Mouse (Mus musculus): Measurements from ENCODE around the gene Ttc19. TPM values are rescaled to one million over a fixed set of nuclear protein-coding genes. Genes with fewer than 3 reads are reported as not detected.
"Not testable (repeated sequence)": the region's sequence is repeated elsewhere in the genome, so short reads cannot be mapped to it uniquely, and the experiment has no call there.

Ttc19 gene
- polyA plus RNA-seq, 1 experiment = 29.5 TPM

DNA sequence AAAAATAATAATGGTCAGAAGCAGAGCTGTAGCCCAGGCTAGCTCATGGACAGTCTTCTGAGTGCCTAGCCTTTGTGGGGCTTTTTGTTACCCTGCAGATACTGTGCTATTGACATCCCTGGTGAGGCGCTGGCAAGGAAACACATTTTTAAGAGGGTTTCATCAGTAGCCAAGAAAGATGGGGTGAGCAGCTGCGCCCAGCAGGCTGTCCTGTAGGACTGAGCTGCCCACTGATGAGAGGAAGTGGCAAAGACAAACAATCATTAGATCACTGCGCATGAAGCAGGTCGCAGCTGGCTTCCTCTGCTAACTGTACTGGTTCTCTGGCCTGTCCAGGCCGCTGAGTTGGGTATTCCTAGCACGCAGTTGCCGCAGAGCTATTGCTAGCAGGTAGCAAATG, 17.7 kb upstream of the Ttc19 start:
- peak; percentile 58 for DNase-seq (ENCODE audit: low read depth)

DNA sequence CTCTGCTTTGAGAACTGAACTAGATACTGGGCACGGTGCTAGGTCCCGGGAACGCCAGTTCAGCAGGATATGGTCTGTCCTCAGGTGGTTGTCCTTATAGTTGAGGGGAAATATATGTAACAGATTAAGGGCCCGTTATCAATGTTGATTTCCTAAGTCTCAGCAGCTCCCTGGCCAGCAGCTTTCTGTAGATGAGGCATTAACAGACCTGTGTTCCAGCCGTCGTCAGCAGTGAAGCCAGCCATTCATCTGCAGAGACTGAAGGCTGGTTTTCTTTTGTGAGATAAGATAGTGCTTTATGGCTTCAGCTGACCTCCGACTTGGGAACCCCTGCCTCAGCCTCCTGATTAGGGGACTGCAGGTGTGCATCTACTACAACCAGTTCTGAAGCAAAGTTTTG, 17.3 kb upstream of the Ttc19 start:
- no peak for DNase-seq (ENCODE audit: low read depth)
- TF ChIP-seq CTCF (IDR thresholded peaks at IDR 0.05; ENCODE audit: borderline replicate concordance, extremely low read depth, insufficient read depth, insufficient read length) (no peak), POLR2A (IDR thresholded peaks at IDR 0.05; ENCODE audit: borderline replicate concordance, extremely low read depth, insufficient read depth, insufficient read length, poor library complexity, severe bottlenecking) (no peak)

More for the DNA sequence above, 17.7 kb upstream of the Ttc19 start:
- TF ChIP-seq CTCF (IDR thresholded peaks at IDR 0.05; ENCODE audit: borderline replicate concordance, extremely low read depth, insufficient read depth, insufficient read length) = no peak
- TF ChIP-seq POLR2A (IDR thresholded peaks at IDR 0.05; ENCODE audit: borderline replicate concordance, extremely low read depth, insufficient read depth, insufficient read length, poor library complexity, severe bottlenecking) = no peak

DNA sequence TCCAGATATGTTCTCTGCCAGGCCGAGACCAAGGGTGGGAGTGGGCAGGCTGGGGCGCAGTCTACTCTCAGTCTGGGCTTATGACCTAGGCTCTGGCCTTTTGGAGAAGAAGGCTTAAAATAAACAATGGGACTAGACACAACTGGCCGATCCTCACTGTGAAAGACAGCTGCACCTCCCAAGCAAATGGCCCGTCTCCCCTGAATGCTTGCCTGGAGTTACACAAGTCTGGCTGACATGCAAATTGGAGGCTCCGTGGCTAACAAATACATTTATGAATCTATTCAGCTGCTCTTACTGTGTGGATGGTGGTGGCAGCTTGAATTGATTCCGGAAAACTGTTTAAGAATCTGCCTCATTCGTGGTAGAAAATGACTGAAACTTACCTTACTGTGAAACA, 15.6 kb upstream of the Ttc19 start:
- TF ChIP-seq POLR2A (IDR thresholded peaks at IDR 0.05; ENCODE audit: borderline replicate concordance, extremely low read depth, insufficient read depth, insufficient read length, poor library complexity, severe bottlenecking) = no peak
- TF ChIP-seq CTCF (IDR thresholded peaks at IDR 0.05; ENCODE audit: borderline replicate concordance, extremely low read depth, insufficient read depth, insufficient read length) = no peak
- DNase-seq (ENCODE audit: low read depth) = peak; percentile 40

DNA sequence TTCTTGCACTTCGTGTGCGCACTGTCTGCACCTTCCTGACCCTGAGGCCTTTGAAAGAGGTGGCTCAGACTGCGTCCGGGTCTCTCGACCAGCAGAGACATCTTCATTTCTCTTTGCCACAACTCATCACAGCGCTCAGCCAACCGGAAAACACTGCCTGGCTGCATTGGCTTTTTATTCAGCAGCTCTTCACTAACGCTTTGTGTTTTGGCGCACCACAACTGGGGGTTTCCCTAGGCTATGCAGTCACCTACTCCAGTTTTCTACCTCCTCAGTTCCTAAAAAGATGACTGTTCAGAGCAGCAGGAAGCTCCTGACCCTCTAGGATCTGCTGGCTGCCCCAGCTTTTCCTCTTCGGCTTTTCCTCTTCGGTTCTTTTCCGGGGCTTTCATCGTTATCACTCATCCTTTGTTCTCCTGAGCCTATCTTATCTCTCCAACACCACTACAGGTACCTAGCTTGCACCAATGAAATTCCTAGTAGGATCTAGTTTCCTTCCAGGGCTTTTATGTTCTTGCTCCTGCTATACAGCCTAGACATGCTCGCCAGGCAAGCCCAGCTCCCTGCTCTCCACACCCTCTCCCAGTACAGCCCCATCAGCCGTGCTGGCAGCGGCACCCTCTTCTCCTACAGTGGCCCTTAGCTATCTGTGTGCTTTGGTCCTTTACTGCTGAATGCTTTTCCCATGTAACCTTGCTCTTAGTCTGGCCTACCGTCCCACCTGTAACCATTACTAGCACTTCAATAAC, 14.6 kb upstream of the Ttc19 start:
- no peak for TF ChIP-seq POLR2A (IDR thresholded peaks at IDR 0.05; ENCODE audit: borderline replicate concordance, extremely low read depth, insufficient read depth, insufficient read length, poor library complexity, severe bottlenecking)
- TF ChIP-seq CTCF (IDR thresholded peaks at IDR 0.05; ENCODE audit: borderline replicate concordance, extremely low read depth, insufficient read depth, insufficient read length) = no peak
- DNase-seq (ENCODE audit: low read depth) = peak; percentile 44

DNA sequence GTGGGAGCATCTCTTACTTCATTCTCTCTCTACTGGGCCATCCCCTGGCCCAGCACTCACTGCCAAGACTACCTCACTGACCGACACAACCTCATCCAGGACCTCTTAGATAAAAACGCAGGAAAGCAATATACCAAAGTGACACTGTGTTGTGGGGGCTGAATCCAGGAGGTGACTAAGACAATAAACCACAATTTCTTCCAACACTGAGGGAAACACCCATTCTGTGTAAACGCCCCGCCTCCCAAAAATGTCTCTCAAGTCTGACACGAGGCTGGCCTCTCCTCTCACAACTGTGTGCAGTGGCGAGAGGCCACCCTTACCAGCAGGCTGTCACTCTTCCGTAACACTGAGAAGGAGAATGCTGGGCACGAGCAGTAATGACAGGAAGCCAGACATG, 12.9 kb upstream of the Ttc19 start:
- DNase-seq (ENCODE audit: low read depth) = no peak
- TF ChIP-seq CTCF (IDR thresholded peaks at IDR 0.05; ENCODE audit: borderline replicate concordance, extremely low read depth, insufficient read depth, insufficient read length) (no peak), POLR2A (IDR thresholded peaks at IDR 0.05; ENCODE audit: borderline replicate concordance, extremely low read depth, insufficient read depth, insufficient read length, poor library complexity, severe bottlenecking) (no peak)

DNA sequence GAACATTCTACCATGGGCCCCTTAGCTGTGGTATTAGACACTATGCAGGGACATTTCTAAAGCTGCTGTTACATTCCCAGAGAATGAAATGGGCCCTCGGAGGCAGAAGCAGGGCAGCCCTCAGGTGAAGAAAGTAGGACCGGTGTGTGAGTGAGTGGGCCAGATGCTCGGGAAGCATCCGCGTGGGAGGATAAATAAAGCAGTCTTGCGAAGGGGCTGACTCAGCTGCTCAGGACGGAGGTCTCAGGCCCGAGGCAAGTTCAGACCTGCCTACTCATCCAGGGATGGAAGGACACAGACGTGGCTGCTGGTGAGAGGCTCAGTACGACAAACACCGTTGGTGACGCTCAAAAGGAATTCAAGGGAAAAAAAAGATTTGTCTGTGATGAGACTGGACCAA, 12.2 kb upstream of the Ttc19 start:
- no peak for DNase-seq (ENCODE audit: low read depth)
- TF ChIP-seq CTCF (IDR thresholded peaks at IDR 0.05; ENCODE audit: borderline replicate concordance, extremely low read depth, insufficient read depth, insufficient read length) = no peak
- TF ChIP-seq POLR2A (IDR thresholded peaks at IDR 0.05; ENCODE audit: borderline replicate concordance, extremely low read depth, insufficient read depth, insufficient read length, poor library complexity, severe bottlenecking) = no peak

DNA sequence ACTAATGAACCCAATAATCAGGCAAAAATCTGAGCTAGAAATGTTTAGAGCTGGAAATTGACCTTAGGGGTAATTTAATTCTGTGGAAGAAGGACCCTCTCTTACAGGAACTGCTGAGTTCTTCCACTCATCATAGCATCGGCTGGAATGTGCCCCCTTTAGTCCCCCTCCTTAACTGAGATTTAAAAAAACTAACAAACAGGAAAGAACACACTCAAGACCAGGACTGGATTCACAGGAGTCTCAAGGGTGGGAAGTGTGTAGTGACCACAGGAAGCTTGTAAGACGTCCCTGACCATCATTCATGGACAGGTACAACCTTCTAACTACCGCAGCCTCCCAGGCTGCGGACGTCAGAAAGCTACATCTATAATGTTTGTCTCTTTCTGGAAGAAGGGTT, 10.4 kb upstream of the Ttc19 start:
- no peak for TF ChIP-seq CTCF (IDR thresholded peaks at IDR 0.05; ENCODE audit: borderline replicate concordance, extremely low read depth, insufficient read depth, insufficient read length)
- no peak for TF ChIP-seq POLR2A (IDR thresholded peaks at IDR 0.05; ENCODE audit: borderline replicate concordance, extremely low read depth, insufficient read depth, insufficient read length, poor library complexity, severe bottlenecking)
- DNase-seq (ENCODE audit: low read depth) = no peak

DNA sequence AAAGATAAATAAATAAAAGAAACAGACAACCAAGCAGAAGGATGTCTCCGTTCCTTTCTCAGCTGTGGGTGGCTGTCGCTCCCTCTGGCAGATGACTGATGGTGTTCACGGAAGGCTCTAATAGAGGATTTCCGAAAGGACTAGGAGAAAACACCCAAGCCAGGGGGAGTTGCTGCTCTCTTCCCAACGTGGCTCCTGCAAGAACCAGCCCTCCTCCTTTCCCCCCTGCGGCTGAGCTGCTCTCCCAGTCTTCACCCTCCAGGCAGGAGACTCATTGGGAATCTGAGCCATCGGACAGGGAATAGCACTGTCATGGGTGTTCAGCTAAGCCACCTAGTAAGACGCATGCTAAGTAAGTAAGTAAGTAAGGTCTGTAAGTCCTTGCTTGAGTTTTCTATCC, 4.2 kb upstream of the Ttc19 start:
- no peak for DNase-seq (ENCODE audit: low read depth)

DNA sequence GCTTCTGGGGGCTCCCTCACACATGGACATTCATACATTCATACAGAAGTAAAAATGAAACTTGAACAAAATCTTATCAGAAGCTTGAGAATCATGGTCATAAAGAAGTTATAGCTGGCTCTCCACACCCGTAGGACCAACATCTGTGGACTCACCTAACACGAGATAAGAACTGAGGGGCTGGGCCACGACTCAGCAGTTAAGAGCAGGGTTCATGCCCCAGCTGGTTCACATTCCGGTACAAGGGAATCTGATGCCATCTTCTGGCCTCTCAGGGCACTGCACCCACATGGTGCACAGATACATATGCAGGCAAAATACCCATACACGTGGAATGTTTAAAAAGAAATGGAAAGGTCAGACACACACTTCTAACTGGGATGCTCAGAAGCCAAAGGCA, 3.2 kb upstream of the Ttc19 start:
- DNase-seq (ENCODE audit: low read depth) = peak; percentile 51
- no peak for TF ChIP-seq POLR2A (IDR thresholded peaks at IDR 0.05; ENCODE audit: borderline replicate concordance, extremely low read depth, insufficient read depth, insufficient read length, poor library complexity, severe bottlenecking)
- TF ChIP-seq CTCF (IDR thresholded peaks at IDR 0.05; ENCODE audit: borderline replicate concordance, extremely low read depth, insufficient read depth, insufficient read length) = peak; percentile 75

More for the DNA sequence above, 4.2 kb upstream of the Ttc19 start:
- no peak for TF ChIP-seq POLR2A (IDR thresholded peaks at IDR 0.05; ENCODE audit: borderline replicate concordance, extremely low read depth, insufficient read depth, insufficient read length, poor library complexity, severe bottlenecking)
- no peak for TF ChIP-seq CTCF (IDR thresholded peaks at IDR 0.05; ENCODE audit: borderline replicate concordance, extremely low read depth, insufficient read depth, insufficient read length)

DNA sequence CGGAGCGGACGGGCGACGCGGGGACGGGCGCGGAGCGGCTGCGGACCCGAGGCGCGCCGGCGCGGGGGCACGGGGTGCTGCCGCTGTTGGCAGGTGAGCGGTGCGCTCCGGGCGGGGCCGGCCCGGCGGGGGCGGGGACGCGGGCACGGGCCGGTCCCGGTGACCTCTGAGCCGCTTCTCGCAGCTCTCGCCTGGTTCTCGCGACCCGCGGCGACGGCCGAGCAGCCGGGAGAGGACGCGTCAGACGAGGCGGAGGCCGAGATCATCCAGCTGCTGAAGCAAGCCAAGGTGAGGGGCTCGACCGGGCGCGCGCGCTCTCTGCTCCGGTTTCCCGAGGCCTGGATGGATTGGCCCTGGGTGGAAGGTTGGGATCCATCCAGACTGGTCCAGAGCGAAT, 326 bp downstream of the Ttc19 start:
- TF ChIP-seq POLR2A (IDR thresholded peaks at IDR 0.05; ENCODE audit: borderline replicate concordance, extremely low read depth, insufficient read depth, insufficient read length, poor library complexity, severe bottlenecking) (no peak), CTCF (IDR thresholded peaks at IDR 0.05; ENCODE audit: borderline replicate concordance, extremely low read depth, insufficient read depth, insufficient read length) (no peak)
- peak; percentile 57 for DNase-seq (ENCODE audit: low read depth)

DNA sequence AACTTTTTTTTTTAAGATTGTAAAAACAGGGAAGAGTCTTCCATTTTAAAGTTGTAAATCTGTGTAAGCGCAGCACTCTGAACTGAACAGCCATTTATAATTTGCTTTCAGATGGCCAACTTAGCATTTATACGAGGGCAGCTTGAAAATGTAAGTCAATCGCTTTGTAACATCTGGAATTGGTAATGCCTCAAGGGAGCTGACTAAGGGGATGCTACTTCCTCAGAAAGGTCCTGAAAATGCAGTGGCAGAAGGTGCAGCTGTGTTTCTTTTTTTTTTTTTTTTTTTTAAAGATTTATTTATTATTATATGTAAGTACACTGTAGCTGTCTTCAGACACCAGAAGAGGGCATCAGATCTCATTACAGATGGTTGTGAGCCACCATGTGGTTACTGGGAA, 2.7 kb downstream of the Ttc19 start:
- DNase-seq (ENCODE audit: low read depth) = not testable (repeated sequence)

DNA sequence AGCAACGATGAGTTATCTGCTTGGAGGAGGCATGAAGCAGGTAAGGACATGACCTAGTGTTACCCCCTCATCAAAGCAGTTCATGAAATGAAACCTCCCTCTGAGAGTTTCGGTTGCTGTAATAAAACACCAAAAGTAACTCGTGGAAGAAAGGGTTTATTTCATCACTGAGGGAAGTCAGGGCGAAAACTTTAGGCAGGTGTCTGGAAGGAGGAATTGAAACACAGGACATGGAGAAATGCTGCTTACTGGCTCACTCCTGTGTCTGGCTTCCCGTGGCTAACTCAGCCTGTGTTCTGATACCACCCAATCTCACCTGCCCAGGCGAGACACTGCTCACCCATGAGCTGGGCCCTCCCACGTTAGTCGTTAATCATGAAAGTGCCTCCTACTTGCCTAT, 3.7 kb downstream of the Ttc19 start:
- TF ChIP-seq POLR2A (IDR thresholded peaks at IDR 0.05; ENCODE audit: borderline replicate concordance, extremely low read depth, insufficient read depth, insufficient read length, poor library complexity, severe bottlenecking) = no peak
- TF ChIP-seq CTCF (IDR thresholded peaks at IDR 0.05; ENCODE audit: borderline replicate concordance, extremely low read depth, insufficient read depth, insufficient read length) = no peak
- DNase-seq (ENCODE audit: low read depth) = no peak

Data from brain, embryonic 14.5 days (tissue).